Comparison of ENCODE assay signal across 30 mouse cellular contexts in the genomic region with DNA sequence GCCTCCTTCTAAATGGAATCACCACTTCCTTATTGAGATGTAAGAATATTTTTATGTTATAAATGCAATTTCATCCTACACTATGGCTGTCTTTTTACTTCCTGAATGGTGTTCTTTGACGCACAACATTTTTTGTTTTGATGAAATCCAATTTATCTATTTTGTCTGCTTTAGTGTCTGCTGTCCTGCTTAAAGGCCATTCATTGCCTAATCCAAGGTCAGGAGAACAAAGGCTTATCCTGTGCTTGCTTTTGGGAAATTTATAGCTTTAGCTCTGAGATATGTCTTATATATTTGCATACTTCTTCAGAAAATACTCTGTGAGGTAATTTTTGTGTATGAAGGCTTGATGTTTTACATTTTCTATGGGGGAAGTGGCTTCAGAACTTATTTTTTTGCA. TPM values are rescaled to one million over a fixed set of nuclear protein-coding genes. Genes with fewer than 3 reads are reported as not detected.
"Had no signal": no experiment of that assay in that cellular context is flagged by ENCODE, and none has a peak within 500 bp of the region (broad histone marks: within the 10 kb centered on the region; RNA-seq: fewer than 3 reads in every experiment).

No protein-coding gene starts in this region.

- H3K4me3 ChIP-seq: left cerebral cortex, adult 2 months; limb, embryonic 10.5 days; limb, embryonic 12.5 days; limb, embryonic 13.5 days; limb, embryonic 15.5 days; liver, embryonic 12.5 days; liver, embryonic 13.5 days; liver, embryonic 15.5 days; megakaryocyte, embryonic 14.5 days; midbrain, embryonic 10.5 days; midbrain, embryonic 12.5 days; midbrain, embryonic 13.5 days; midbrain, embryonic 15.5 days; myocyte; neural tube, embryonic 12.5 days had no signal

- H3K4me1 ChIP-seq: liver, embryonic 12.5 days; liver, embryonic 13.5 days; liver, embryonic 15.5 days; megakaryocyte, embryonic 14.5 days; midbrain, embryonic 10.5 days; midbrain, embryonic 15.5 days; neural tube, embryonic 12.5 days had no signal

- H3K36me3 ChIP-seq: limb, embryonic 10.5 days; limb, embryonic 12.5 days; limb, embryonic 13.5 days; limb, embryonic 15.5 days; liver, embryonic 12.5 days; liver, embryonic 13.5 days; liver, embryonic 15.5 days; midbrain, embryonic 10.5 days; midbrain, embryonic 12.5 days; midbrain, embryonic 13.5 days; midbrain, embryonic 15.5 days; neural tube, embryonic 12.5 days had no signal

- H3K27ac ChIP-seq: left cerebral cortex, adult 2 months; limb, embryonic 10.5 days; limb, embryonic 12.5 days; limb, embryonic 13.5 days; limb, embryonic 15.5 days; liver, embryonic 12.5 days; liver, embryonic 13.5 days; liver, embryonic 14.5 days; liver, embryonic 15.5 days; macrophage; midbrain, embryonic 10.5 days; midbrain, embryonic 12.5 days; midbrain, embryonic 13.5 days; midbrain, embryonic 15.5 days; neural tube, embryonic 12.5 days had no signal

- H3K9ac ChIP-seq: limb, embryonic 12.5 days; limb, embryonic 13.5 days; limb, embryonic 15.5 days; liver, embryonic 12.5 days; liver, embryonic 13.5 days; liver, embryonic 14.5 days; liver, embryonic 15.5 days; liver, postnatal 0 days; lung, embryonic 14.5 days; midbrain, embryonic 12.5 days; midbrain, embryonic 13.5 days; midbrain, embryonic 15.5 days; neural tube, embryonic 12.5 days had no signal

- H3K27me3 ChIP-seq: limb, embryonic 12.5 days; limb, embryonic 15.5 days; liver, embryonic 13.5 days; liver, embryonic 15.5 days; megakaryocyte, embryonic 14.5 days; midbrain, embryonic 12.5 days; midbrain, embryonic 13.5 days; midbrain, embryonic 15.5 days; neural tube, embryonic 12.5 days had no signal

- H3K9me3 ChIP-seq: limb, embryonic 10.5 days; limb, embryonic 13.5 days; limb, embryonic 15.5 days; liver, embryonic 12.5 days; liver, embryonic 13.5 days; liver, embryonic 15.5 days; midbrain, embryonic 12.5 days; midbrain, embryonic 13.5 days had no signal

- H3K4me2 ChIP-seq: limb, embryonic 12.5 days; limb, embryonic 13.5 days; limb, embryonic 15.5 days; liver, embryonic 11.5 days; liver, embryonic 12.5 days; liver, embryonic 13.5 days; liver, embryonic 15.5 days; lung, embryonic 14.5 days; midbrain, embryonic 12.5 days; midbrain, embryonic 13.5 days; midbrain, embryonic 15.5 days; neural tube, embryonic 12.5 days had no signal

- DNase-seq: left cerebral cortex, postnatal 4 days; liver; liver, embryonic 13.5 days; liver, postnatal 0 days; lung, adult 18-20 months; lung, embryonic 14.5 days; lung, postnatal 10 days; lung, postnatal 14 days; lung, postnatal 36 days; lung, postnatal 4 days; midbrain, embryonic 14.5 days had no signal

- ATAC-seq: liver, embryonic 12.5 days; liver, postnatal 0 days; lung, postnatal 0 days; midbrain, embryonic 13.5 days; midbrain, embryonic 15.5 days; midbrain, embryonic 16.5 days had no signal

RNA-seq across cellular contexts. Expression of gene Fam174b, which starts 13.5 kb away (rescaled TPM):
- polyA plus RNA-seq: myocyte had no signal
